Mouse (Mus musculus) embryo, embryonic 11.5 days (tissue): ENCODE data around the gene Sh2d6.
"Not testable (repeated sequence)": the region's sequence is repeated elsewhere in the genome, so short reads cannot be mapped to it uniquely, and the experiment has no call there.

Source experiments
- DNase-seq: peaks from one replicate; pipeline ENCODE4 v3.0.0-alpha.2; 2012; ENCODE audit warnings: low read depth, low spot score

The Sh2d6 gene

GRCm38 (mm10) chr6:72503309-72503708 lies 18.2 kb downstream of the Sh2d6 start:
- DNase-seq: no peak

GRCm38 (mm10) chr6:72498950-72499349 lies 22.6 kb downstream of the Sh2d6 start:
- DNase-seq: no peak

GRCm38 (mm10) chr6:72492892-72493291 lies 28.6 kb downstream of the Sh2d6 start:
- DNase-seq: no peak

GRCm38 (mm10) chr6:72491151-72491550 lies 30.4 kb downstream of the Sh2d6 start:
- no peak for DNase-seq

GRCm38 (mm10) chr6:72489534-72489933 lies 32.0 kb downstream of the Sh2d6 start:
- DNase-seq: no peak

GRCm38 (mm10) chr6:72488850-72489249 lies 32.7 kb downstream of the Sh2d6 start:
- DNase-seq: no peak

- DNase-seq: no peak
These were observed 34.2 kb downstream of the Sh2d6 start for GRCm38 (mm10) chr6:72487282-72487681.

- no peak for DNase-seq
These were observed 35.2 kb downstream of the Sh2d6 start for GRCm38 (mm10) chr6:72486307-72486706.

GRCm38 (mm10) chr6:72484887-72485286 lies 36.6 kb downstream of the Sh2d6 start:
- DNase-seq: no peak

GRCm38 (mm10) chr6:72482156-72482555 lies 39.4 kb downstream of the Sh2d6 start:
- no peak for DNase-seq

GRCm38 (mm10) chr6:72480422-72480702 lies 41.1 kb downstream of the Sh2d6 start:
- DNase-seq: no peak

GRCm38 (mm10) chr6:72479645-72480421 lies 41.7 kb downstream of the Sh2d6 start:
- DNase-seq: no peak

GRCm38 (mm10) chr6:72478691-72479090 lies 42.8 kb downstream of the Sh2d6 start:
- not testable (repeated sequence) for DNase-seq

- no peak for DNase-seq
These were observed 43.9 kb downstream of the Sh2d6 start for GRCm38 (mm10) chr6:72477621-72478020.

GRCm38 (mm10) chr6:72476836-72477235 lies 44.7 kb downstream of the Sh2d6 start:
- DNase-seq: no peak

GRCm38 (mm10) chr6:72475221-72475985 lies 46.1 kb downstream of the Sh2d6 start:
- DNase-seq: no peak

- DNase-seq: no peak
These were observed 48.1 kb downstream of the Sh2d6 start for GRCm38 (mm10) chr6:72473264-72474041.

GRCm38 (mm10) chr6:72466171-72466570 lies 55.3 kb downstream of the Sh2d6 start:
- no peak for DNase-seq

- no peak for DNase-seq
These were observed 55.9 kb downstream of the Sh2d6 start for GRCm38 (mm10) chr6:72465361-72466157.
